Mouse (Mus musculus) T-cell, adult 2 months (primary cell): ENCODE measurements around the gene 2210011C24Rik.

ENCODE experiments used
- DNase-seq: peaks from one replicate; pipeline ENCODE4 v3.0.0; 2022; ENCODE audit warnings: low spot score

2210011C24Rik gene

GRCm38 (mm10) chr8:84011705-84012498, at the start of gene 2210011C24Rik:
TSS of gene 2210011C24Rik (minus strand) at chr8:84012171.
- peak; percentile 18 for DNase-seq

GRCm38 (mm10) chr8:84060245-84060644, 48.3 kb upstream of the 2210011C24Rik start:
- no peak for DNase-seq

DNA sequence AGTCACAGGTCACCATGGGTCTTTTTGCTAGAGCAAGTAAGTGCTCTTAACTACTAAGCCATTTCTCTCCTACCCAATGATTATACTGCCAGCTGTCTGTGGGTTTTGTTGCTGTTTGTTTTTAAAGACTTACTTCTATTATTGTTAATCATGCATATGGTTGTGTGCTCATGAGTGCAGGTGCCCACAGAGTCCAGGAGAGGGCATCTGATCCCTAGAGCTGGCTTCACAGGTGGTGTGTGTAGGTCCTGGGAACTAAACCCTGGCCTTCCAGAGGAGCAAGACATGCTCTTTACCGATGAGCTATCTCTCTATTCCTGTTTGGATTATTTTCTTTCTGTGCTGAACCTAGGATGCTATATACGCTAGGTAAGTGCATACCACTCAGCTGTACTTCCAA, 47.3 kb upstream of the 2210011C24Rik start:
- no peak for DNase-seq

DNA sequence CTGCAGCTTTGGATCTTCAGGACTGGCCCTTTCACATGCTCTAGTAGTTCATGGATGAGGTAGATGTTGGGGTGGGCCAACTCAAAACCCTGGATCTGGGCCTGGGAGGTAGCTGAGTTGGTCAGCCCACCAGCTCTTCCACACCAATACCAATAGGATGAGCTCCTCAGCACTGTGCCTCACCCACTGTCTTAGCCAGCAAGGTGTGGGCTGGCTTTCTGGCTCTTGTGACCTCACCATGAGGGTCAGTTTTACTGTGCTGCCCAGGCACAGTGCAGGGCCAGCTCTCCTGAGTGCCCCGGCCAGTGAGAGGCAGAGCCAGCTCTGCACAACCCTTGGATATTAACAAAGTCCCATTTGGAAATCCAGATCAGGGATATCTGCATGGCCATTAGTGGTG, 45.9 kb upstream of the 2210011C24Rik start:
- no peak for DNase-seq

DNA sequence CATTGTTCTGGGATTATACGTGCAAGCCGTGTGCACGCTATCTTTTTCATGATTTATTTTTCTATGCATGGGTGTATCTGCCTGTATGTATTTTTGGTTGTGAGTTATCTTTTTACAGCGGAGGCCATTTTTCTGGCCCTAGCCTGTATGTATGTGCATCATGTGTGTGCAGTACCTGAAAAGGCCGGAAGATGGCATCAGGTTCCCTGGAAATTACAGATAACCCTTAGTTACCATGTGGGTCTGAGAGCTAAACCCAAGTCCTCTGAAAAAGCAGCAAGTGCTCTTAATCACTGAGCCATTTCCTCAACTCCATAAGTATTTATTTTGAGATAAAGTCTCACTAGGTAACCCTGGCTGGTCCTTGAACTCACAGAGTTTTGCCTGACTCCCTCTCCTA, 41.3 kb upstream of the 2210011C24Rik start:
- DNase-seq: no peak

DNA sequence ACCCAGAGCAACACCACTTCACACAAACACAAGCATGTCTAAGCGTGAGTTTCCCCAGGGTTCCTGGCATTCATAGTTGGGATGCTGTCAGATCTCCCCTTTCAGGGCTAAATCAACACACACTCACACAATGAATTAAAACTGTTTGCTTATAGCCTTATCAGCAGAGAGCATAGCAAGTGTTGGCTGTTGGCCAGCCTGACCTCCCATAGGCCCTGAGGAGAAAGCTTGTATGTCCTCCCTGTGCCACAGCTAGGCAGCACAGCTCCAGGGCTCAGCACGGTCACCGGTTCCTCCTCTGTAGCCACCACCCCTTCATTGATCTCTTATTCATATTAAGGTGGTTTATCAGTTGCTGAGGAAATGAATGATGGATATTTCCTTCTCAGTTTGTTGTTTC, 40.8 kb upstream of the 2210011C24Rik start:
- DNase-seq: no peak

- no peak for DNase-seq
Observed at GRCm38 (mm10) chr8:84048171-84048570, 36.2 kb upstream of the 2210011C24Rik start.

DNA sequence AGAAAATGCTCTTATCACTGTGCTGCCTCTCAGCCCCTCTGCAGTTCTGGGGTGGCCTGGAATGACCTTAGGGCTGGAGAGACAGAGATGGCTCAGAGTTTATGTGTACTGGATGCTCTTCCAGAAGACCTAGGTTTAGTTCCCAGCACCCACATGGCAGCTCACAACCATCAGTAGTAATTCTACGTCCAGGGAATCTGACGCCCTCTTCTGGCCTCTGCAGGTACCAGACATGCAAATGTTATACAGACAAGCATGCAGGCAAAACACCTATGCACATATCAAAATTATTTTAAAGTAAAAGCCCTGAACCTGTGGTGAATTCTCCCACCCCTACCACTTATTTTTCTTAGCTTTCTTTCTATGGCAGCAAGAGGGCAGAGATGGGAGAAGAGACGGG, 34.5 kb upstream of the 2210011C24Rik start:
- DNase-seq: no peak

GRCm38 (mm10) chr8:84044900-84045299, 32.9 kb upstream of the 2210011C24Rik start, which contains the start of gene Rln3:
TSS of gene Rln3 (minus strand) at chr8:84045000.
- DNase-seq: no peak

DNA sequence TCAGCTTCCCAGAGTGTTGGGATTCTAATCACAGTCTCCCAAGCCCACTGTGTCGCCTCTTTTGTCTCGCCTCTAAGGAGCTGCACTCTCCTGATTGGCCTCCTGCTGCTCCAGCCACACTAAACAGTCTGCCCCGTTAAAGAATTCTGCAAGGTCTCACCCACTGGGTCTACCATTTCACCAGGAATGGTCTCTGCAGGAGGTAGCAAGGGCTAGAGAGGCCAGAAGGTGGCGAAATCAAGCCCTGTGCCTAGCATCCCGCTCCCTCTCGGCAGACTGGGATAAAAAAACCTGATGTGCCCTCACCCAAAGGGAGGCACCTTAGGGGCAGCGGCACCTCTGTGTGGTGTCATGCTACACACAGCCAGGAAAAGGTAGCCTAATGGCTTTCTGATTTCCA, 32.1 kb upstream of the 2210011C24Rik start:
- DNase-seq: no peak

DNA sequence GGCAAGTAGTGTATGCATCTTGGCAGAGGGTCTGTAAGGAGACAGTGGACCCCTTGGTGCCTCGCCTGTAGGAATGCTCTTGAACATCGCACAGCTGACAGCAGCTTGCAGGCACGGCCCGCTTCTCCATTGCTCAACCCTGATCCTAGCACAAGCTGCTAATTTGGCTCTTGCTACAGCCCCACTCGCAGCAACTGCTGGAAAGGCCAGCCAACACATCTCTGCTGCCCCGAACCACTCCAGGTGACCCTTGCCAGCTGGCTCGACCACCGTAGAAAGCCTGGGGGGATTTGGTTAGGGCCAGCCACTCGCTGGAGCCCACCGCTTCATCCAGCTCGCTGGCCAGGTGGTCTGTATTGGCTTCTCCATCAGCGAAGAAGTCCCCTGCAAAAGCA, 31.0 kb upstream of the 2210011C24Rik start:
- DNase-seq: no peak

DNA sequence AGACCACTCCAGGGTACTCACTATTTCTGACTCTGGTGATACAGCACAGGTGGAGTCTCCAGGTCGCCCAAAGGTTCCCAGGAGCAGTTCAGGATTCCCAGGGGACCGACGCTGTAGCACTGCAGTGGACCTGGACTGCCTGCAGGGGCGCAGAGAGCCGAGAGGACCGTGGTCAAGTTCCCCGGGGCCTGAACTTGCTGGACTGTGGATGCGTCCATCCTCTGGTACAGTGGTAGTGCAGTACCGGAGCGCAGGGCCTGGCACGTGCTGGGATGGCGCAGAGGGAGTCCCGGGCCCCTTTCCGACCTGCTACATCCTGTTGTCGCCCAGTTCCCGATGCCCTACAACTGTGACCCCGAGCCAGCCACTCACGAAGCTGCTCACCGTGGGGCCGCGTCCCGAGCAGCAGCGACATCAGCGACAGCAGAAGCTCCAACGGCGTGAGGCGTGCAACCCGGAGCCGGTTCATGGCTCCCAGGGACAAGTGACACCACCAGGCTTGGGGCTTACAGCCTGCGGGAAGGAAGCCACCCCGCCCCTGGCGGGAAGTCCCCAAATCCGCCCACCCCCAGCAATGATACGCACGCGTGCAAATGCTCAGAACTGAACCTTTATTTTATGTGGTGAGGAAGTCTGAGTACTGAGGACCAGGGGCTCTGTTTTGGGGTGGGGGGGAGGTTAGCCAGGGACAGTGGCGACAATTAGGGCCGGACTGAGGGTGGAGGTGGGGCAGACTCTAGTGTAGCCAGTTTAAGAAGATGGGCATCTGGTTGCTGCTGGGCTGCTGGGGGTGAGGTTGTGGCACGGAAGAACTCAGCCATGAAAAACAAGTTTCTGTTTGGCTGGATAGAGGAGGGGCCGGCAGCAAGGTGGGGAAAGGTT, 30.3 kb upstream of the 2210011C24Rik start, which contains the start of gene Il27ra:
Gene Il27ra (minus strand): TSS at position 524 of the 882 bp plus-strand sequence.
- DNase-seq: peak; percentile 88

DNA sequence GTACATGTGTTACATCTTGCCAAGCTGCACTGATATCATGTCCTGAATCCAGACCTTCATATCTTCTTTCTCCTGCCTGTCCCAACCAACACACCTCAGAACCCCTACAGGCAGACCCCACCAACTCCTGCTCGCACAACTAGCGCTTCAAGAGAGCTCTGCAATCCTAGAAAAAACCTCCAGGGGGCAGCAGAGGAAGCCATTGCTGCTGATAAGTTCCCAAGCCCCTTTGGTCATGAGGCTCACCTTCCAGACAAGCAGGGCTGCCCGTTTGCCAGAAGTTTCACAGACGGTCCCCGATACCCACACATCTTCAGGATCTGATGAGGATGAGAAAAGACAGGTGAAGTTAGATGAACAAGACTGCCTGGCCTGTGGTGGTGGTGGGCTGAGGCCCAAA, 27.1 kb upstream of the 2210011C24Rik start:
- DNase-seq: peak; percentile 74

GRCm38 (mm10) chr8:84038015-84038414, 26.0 kb upstream of the 2210011C24Rik start:
- DNase-seq: no peak

GRCm38 (mm10) chr8:84032777-84033176, 20.8 kb upstream of the 2210011C24Rik start:
- no peak for DNase-seq

GRCm38 (mm10) chr8:84029272-84029671, 17.3 kb upstream of the 2210011C24Rik start:
- no peak for DNase-seq

DNA sequence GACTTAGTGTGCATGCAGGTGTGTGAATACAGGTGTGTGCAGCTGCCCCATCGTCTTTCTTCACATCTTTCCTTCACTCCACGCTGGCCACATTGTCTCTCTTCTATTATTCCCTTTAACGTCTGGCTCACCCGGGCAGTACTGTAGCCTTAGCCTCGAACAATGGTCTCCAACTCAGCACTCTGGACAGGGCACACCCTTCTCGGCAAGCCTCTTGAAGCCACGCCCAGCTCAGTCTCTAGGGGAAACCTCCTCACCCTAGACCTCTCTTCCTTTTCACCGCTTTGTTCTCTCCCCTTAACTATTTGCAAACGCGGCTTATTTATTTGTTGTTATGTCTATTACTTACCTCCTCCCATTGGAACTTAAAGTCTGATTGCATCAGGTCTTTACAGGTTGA, 15.5 kb upstream of the 2210011C24Rik start:
- DNase-seq: no peak

GRCm38 (mm10) chr8:84025863-84026262, 13.9 kb upstream of the 2210011C24Rik start:
- DNase-seq: peak; percentile 41

DNA sequence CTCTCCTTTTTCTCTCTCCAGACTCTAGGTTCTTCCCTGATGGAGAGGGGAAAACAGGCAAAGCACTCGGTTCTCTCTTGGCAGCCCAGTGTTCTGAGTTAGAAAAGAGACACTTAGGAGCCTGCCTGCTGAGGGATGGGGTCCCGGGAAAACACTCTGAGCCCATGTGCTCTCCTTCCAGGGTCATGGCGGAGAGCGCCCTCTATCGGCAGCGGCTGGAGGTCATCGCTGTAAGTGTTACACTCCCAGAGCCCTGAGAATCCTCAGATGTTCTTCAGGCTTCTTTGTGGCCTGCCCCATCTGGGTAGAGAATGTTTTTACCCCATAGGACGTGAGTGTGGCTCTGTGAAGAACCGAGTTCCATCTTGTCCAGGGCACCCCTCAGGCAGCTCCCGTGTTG, 12.2 kb upstream of the 2210011C24Rik start:
- DNase-seq: peak; percentile 63

- DNase-seq: no peak
Observed at GRCm38 (mm10) chr8:84023631-84024030, 11.7 kb upstream of the 2210011C24Rik start.

DNA sequence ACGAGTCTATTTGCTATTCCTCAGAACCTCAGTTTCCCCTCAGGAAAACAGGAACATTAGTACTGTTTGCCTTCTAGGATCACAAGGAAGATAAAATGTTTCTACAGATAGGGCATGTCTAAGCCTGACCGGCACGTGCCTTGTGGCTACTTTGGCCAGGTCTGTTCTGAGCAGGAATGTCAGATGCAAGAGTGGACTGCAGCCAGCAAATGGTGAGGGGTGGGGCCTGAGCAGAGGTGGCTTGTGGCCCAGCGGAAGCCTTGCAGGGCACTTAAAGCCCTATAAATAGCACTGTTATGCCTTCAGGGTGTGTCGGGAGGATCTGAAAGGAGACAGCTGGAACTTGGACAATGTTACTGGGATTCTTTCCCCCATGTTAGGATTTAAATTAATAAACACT, 11.1 kb upstream of the 2210011C24Rik start:
- DNase-seq: no peak

DNA sequence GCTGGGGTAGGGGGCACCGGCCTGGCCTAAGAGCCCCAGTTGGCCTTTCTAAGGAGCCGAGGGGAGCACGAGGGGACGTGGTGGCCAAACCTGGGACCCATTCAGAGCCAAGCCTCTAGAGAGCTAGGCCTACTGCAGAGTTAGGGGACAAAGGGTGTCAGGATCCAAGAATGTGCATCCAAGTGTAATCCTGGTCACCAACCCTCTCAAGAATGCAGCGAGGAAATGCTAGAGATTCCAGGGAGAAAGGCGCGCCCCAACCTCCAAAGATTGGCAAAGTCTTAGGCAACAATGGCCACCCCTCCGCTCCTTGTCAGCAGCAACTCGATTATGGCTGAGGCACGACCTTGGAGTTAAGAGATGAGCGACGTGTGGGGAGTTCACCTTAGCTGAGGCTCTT, 9.6 kb upstream of the 2210011C24Rik start:
- no peak for DNase-seq

DNA sequence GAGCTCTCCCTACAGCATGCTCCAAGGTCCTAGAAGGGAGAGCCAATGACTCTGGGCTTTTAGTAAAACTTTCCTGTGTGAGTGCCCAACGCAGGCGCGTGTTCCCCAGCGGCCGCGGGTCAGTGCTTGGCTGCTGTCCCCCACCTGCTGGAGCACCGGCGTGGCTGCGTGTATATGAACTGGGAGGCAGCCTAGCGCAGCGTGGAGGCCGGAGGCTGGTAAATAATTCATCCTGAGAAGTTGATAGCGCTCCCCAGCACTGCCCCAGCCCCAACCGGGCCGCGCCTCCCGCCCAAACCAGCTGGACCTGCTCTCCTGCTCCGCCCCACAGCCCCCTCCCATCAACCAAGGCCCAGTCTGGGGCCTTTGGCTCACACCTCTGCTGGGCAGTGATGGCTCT, 9.1 kb upstream of the 2210011C24Rik start, which contains the start of gene Palm3:
Gene Palm3 (plus strand): TSS at position 376 of the 400 bp plus-strand sequence.
- DNase-seq: no peak
